Mouse (Mus musculus) colon, adult 2 months (tissue): ENCODE results near the gene Spen. TPM values are rescaled to one million over a fixed set of nuclear protein-coding genes. Genes with fewer than 3 reads are reported as not detected.

ENCODE experiments used
- polyA plus RNA-seq: library from polyadenylated mRNA; depleted of rRNA; stranded (reverse); fragments of >200 nt; gene quantifications from 2 replicates; pipeline ENCODE4 v1.2.3, GENCODE M21; 2012; rRNA removed

Gene Spen
- polyA plus RNA-seq: 21.2 and 27.0 TPM in 2 replicates

DNA sequence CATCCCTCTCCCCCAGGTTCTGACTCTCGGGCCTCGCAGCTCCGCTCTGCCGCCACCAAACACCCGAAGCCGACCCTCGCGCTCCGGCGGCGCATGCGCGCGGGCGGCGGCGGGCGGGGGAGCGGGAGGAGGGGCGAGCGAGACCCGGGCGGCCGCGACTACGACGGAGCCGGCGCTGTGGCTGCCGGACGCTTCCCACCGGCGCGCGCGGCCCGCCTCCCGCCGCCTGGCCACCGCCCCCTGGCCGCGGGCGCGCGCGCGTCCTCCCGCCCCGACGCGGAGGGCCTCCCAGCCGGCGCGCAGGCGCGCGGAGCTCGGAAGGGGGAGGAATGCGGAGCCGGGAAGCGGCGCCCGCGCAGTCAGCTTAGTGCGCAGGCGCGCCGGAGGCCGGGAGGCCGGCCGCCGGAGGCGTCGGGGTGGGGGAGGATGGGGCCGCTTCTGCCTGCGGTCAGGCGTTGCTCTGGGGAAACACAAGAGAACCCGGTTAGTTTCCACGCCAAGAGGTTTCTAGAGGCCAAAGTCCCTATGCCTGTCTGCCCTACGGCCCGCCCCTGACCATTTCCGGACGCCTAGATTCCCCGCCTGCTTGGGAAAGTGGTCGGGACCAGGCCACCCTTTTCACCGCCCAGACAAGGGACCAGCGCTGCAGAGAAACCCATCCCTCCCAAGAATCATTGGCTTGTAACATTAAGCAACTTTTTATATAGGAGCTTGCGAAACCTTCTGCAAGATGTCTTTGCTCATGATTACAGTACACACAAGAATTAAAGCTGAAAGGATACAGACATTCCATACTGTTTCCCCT is at the start of gene Spen:
Gene Spen (minus strand): TSS at position 190 of the 805 bp plus-strand sequence.

DNA sequence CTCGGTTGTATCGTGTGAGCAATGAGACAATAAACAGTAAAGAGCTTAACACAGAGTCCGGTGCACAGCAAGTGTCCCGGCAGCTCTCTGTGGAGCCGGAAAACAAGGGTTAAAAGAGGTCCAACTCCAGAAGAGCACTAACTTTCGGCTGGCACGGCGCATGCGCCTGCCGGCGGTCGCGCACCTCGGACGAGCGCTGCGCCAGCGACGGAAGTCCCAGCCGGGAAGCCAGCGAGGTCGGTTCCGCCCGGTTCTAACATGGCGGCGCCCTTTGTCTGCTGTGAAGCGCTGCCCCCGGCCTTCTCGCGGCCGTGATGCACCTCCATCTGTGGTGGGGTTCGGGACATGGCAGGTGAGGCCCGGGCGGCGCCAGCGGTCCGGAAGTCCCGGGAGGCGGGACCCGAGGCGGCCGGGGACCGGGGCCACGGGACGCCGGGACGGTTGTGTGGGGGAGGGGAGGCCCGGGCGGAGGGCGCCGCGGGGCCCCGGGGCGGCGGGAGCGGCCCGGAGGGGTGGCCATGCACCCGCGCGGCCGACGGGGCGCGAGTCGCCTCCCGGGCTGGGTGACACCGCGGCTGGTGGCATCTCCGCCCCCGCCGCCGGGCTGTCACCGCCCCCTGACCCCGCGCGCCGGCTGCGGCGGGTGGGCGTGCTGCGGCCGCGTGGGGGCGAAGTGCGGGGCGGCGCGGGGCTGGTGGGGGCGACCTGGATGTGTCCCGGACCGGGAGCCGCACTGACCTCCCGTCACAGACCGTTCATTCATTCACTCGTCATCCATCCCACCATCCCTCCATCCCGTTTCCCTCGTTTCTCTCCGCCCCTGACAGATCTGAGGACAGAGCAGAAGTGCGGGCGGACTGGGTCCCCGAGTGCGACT is 93.7 kb downstream of the Spen start, which contains the start of gene Zbtb17:
Gene Zbtb17 (plus strand): TSS at position 204 of the 877 bp plus-strand sequence.

DNA sequence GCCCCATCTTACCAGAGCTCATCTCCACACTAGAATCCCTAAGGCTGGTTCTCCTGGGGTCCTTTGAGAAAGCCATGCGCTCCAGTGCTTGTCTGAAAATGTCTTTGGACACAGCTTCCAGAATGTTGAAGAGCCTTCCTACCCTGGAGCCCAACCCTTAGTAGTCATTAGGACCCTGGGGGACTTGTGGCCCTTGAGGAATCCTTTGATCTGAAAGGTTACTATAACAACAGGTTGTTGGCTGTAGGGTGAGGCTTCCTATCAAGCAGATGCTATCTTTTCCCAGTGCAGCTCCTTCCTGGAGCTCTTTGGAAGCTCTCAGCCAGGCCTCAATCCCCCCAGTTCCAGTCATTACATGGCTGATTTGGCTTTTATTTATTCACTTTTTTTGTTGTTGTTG is 102.4 kb downstream of the Spen start, which contains the start of gene Srarp:
Gene Srarp (minus strand): TSS at position 132 of the 400 bp plus-strand sequence.

DNA sequence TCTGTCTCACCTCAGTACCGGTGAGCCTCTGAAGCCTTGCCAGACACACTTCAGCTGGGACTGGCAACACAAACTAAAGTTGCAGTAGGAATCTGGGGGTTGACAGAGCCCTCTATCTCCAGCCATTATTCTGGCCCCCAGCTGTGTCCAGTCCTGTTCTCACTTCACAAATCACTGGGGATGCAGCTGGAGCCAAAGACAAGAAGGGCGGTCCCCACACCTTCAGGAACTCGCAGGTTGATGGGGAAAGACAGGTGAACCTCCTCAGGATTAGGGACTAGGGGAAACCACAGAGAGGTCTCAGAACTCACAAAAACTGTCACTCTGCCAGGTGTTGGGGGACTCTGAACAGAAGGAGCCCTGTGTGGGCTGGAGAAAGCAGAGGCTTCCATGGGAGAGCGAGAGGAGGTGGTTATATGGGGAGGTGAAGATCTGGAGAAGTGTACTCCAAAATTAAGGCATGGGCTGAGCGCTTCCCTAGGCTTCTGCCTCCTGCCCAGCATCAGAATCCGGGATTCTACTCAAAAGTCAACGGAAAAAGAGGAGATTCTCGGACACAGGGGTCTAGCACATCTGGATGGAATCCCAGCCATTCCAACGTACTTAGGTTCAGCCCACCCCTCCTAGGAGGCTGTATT is 118.1 kb downstream of the Spen start, which contains the start of gene Hspb7:
Gene Hspb7 (plus strand): TSS at position 588 of the 638 bp plus-strand sequence.

Other genes with a start within 250 kb of the Spen start
- 13.9 and 17.4 TPM in 2 replicates for gene Epha2, start 237.4 kb downstream of the Spen start, polyA plus RNA-seq
- gene Fam131c, start 170.4 kb downstream of the Spen start, polyA plus RNA-seq: 0.49 and 0.74 TPM in 2 replicates
- 0.06 TPM in 1 of 2 replicates, not detected in the other for gene Clcnka, start 139.9 kb downstream of the Spen start, polyA plus RNA-seq
- 0.08 and 0.92 TPM in 2 replicates for gene Clcnkb, start 122.6 kb downstream of the Spen start, polyA plus RNA-seq
- 16.5 and 19.5 TPM in 2 replicates for gene Hspb7, start 117.8 kb downstream of the Spen start, polyA plus RNA-seq
- gene Srarp, start 102.5 kb downstream of the Spen start, polyA plus RNA-seq: 0.35 and 0.40 TPM in 2 replicates
- 40.2 and 41.1 TPM in 2 replicates for gene Zbtb17, start 93.9 kb downstream of the Spen start, polyA plus RNA-seq
- 118 and 124 TPM in 2 replicates for gene Fblim1, start 67.5 kb upstream of the Spen start, polyA plus RNA-seq
- 43.3 and 46.4 TPM in 2 replicates for gene Tmem82, start 80.0 kb upstream of the Spen start, polyA plus RNA-seq
- 44.8 and 48.5 TPM in 2 replicates for gene Slc25a34, start 85.2 kb upstream of the Spen start, polyA plus RNA-seq
- 28.6 and 29.1 TPM in 2 replicates for gene Plekhm2, start 126.3 kb upstream of the Spen start, polyA plus RNA-seq
- gene Rsc1a1, start 147.0 kb upstream of the Spen start, polyA plus RNA-seq: 8.7 and 14.3 TPM in 2 replicates
- 17.2 and 20.5 TPM in 2 replicates for gene Ddi2, start 184.8 kb upstream of the Spen start, polyA plus RNA-seq
- 0.17 and 0.58 TPM in 2 replicates for gene Agmat, start 208.1 kb upstream of the Spen start, polyA plus RNA-seq